Mouse (Mus musculus) ovary, postnatal 14 days (tissue): ENCODE results near the gene Pde4dip.
A peak's percentile ranks its signal among the peaks of the same experiment; 100 is the strongest.

Experiments used
- DNase-seq: peaks from one replicate; pipeline ENCODE4 v3.0.0; 2022; ENCODE audit warnings: low spot score

Pde4dip gene

GRCm38 (mm10) chr3:97900516-97901490 is 12.3 kb upstream of the Pde4dip start, which contains the start of gene Sec22b:
Sec22b (plus strand) TSS chr3:97901190.
- peak; percentile 84 for DNase-seq

GRCm38 (mm10) chr3:97898381-97898780 is 9.9 kb upstream of the Pde4dip start:
- no peak for DNase-seq

GRCm38 (mm10) chr3:97894695-97895094 is 6.2 kb upstream of the Pde4dip start:
- peak; percentile 7 for DNase-seq

- no peak for DNase-seq
Observed at GRCm38 (mm10) chr3:97890205-97890604, 1.7 kb upstream of the Pde4dip start.

GRCm38 (mm10) chr3:97887785-97888167 is 731 bp downstream of the Pde4dip start:
- no peak for DNase-seq

- DNase-seq, result no peak
Observed at GRCm38 (mm10) chr3:97881576-97881975, 6.9 kb downstream of the Pde4dip start.

GRCm38 (mm10) chr3:97879222-97879621 is 9.3 kb downstream of the Pde4dip start:
- peak; percentile 76 for DNase-seq

GRCm38 (mm10) chr3:97876259-97876658 is 12.2 kb downstream of the Pde4dip start:
- DNase-seq, result no peak

GRCm38 (mm10) chr3:97874777-97875176 is 13.7 kb downstream of the Pde4dip start:
- no peak for DNase-seq

- DNase-seq, result no peak
Observed at GRCm38 (mm10) chr3:97869730-97870129, 18.8 kb downstream of the Pde4dip start.

- no peak for DNase-seq
Observed at GRCm38 (mm10) chr3:97868733-97869132, 19.8 kb downstream of the Pde4dip start.

GRCm38 (mm10) chr3:97868024-97868689 is 20.4 kb downstream of the Pde4dip start:
- peak; percentile 25 for DNase-seq

GRCm38 (mm10) chr3:97867221-97868023 is 21.1 kb downstream of the Pde4dip start:
- DNase-seq, result no peak

GRCm38 (mm10) chr3:97866696-97867095 is 21.8 kb downstream of the Pde4dip start:
- DNase-seq, result no peak

GRCm38 (mm10) chr3:97860820-97861451 is 27.6 kb downstream of the Pde4dip start:
- no peak for DNase-seq

GRCm38 (mm10) chr3:97859400-97859799 is 29.1 kb downstream of the Pde4dip start:
- no peak for DNase-seq

GRCm38 (mm10) chr3:97854575-97855384 is 33.7 kb downstream of the Pde4dip start:
- DNase-seq, result no peak

- no peak for DNase-seq
Observed at GRCm38 (mm10) chr3:97851803-97852202, 36.7 kb downstream of the Pde4dip start.

- DNase-seq, result no peak
Observed at GRCm38 (mm10) chr3:97847626-97848025, 40.9 kb downstream of the Pde4dip start.

GRCm38 (mm10) chr3:97846448-97846847 is 42.1 kb downstream of the Pde4dip start:
- no peak for DNase-seq

GRCm38 (mm10) chr3:97844821-97845201 is 43.7 kb downstream of the Pde4dip start:
- no peak for DNase-seq
